Mouse (Mus musculus) lung, postnatal 0 days (tissue): ENCODE measurements around the gene Alg2. TPM values are rescaled to one million over a fixed set of nuclear protein-coding genes. Genes with fewer than 3 reads are reported as not detected.

Experiments
- ATAC-seq: fragments of 200-750 bp; cut with Nextera tagmentation; 2 replicates; pipeline ENCODE4 v1.8.0; 2017; ENCODE audit warnings: moderate library complexity
- DNase-seq: peaks from one replicate; pipeline ENCODE4 v3.0.0-alpha.2; 2016; ENCODE audit warnings: low spot score
- H3K27ac ChIP-seq: fragments of 300-500 bp; sonication (generic); 2 replicates; pipeline ENCODE4 v1.5.1; 2014; ENCODE audit warnings: antibody characterized with exemption, mild to moderate bottlenecking, low read length, mixed read lengths
- H3K27me3 ChIP-seq: fragments of 300-500 bp; sonication (generic); replicated peaks from 2 replicates; pipeline ENCODE4 v1.6.1; 2014; ENCODE audit warnings: low read length, mixed read lengths; ENCODE audit not compliant: insufficient read depth
- H3K36me3 ChIP-seq: fragments of 300-500 bp; sonication (generic); 2 replicates; pipeline ENCODE4 v1.6.1; 2014; ENCODE audit warnings: low read length, mixed read lengths; ENCODE audit not compliant: insufficient read depth
- H3K4me1 ChIP-seq: fragments of 300-500 bp; sonication (generic); 2 replicates; pipeline ENCODE4 v1.6.1; 2014; ENCODE audit warnings: antibody characterized with exemption, low read depth, low read length, mixed read lengths; ENCODE audit not compliant: insufficient read depth
- H3K4me2 ChIP-seq: fragments of 300-500 bp; sonication (generic); replicated peaks from 2 replicates; pipeline ENCODE4 v1.6.1; 2014; ENCODE audit warnings: low read depth, mild to moderate bottlenecking, low read length, moderate library complexity, mixed read lengths
- H3K4me3 ChIP-seq: fragments of 300-500 bp; sonication (generic); 2 replicates; pipeline ENCODE4 v1.5.1; 2014; ENCODE audit warnings: low read depth, low read length
- H3K9ac ChIP-seq: fragments of 300-500 bp; sonication (generic); replicated peaks from 2 replicates; pipeline ENCODE4 v1.6.1; 2014; ENCODE audit warnings: low read depth, mild to moderate bottlenecking
- H3K9me3 ChIP-seq: fragments of 300-500 bp; sonication (generic); 2 replicates; pipeline ENCODE4 v1.6.1; 2016; ENCODE audit warnings: low read length, mixed read lengths
- CTCF ChIP-seq: IDR thresholded peaks from 2 replicates; pipeline ENCODE4 v1.5.1; 2016; ENCODE audit warnings: antibody characterized with exemption, mild to moderate bottlenecking
- EP300 ChIP-seq: IDR thresholded peaks from 2 replicates; pipeline ENCODE4 v1.6.1; 2016; ENCODE audit warnings: antibody characterized with exemption, mild to moderate bottlenecking, control low read depth
- WGBS: fragments of 180-500 bp; shearing (Covaris S2); extraction: QIAGEN DNeasy Blood & Tissue Kit; methylation state at CpG from one replicate; pipeline ENCODE4 v1.1.7; 2014; 5-methylcytosine and 5-hydroxymethylcytosine counted together
- polyA plus RNA-seq: library from polyadenylated mRNA; unstranded; fragments of >200 nt; fragmentation: Nextera tagmentation; extraction: Ambion mirVana; gene quantifications from 2 replicates; pipeline ENCODE4 v1.2.1, GENCODE M21; 2015

Alg2 gene
- polyA plus RNA-seq, 1 experiment from 2014 or later, result 21.2 TPM

DNA sequence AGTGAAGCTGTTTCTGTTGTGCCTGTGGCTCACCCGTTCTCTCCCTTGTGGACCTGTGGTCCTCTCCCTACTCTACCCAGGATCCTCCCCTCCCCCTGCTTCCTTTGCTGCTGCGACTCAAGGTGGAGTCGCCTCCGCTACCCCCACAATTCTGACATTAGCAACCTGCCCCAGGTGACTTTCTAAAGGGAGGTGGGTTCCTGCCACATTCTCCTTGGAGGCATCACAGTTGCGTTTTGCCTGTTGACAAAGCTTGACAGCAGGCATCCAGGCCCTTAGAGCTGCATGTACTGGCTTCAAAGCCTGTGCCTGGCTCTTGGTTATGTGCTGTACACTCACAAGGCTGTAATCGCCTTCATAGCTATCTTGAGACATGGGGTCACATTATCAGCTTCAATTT, 35.2 kb downstream of the Alg2 start:
- Histone ChIP-seq H3K4me2 (no peak overlapping the region), H3K4me3 (no peak overlapping the region), H3K27ac (no peak overlapping the region), H3K27me3 (no peaks in the 10 kb centered on the region), H3K36me3 (no peaks in the 10 kb centered on the region), H3K4me1 (0 out of 2 replicates have a peak, but pooled peaks cover 3% of the 10 kb centered on the region), H3K9me3 (no peaks in the 10 kb centered on the region), H3K9ac (no peak overlapping the region)
- 83% methylated on average over 6 of the region's 6 CpGs for WGBS
- DNase-seq (no peak), ATAC-seq (no peak)
- TF ChIP-seq EP300 (no peak), CTCF (no peak)

- H3K27ac ChIP-seq, result peak overlapping the region; percentile 26; the same call in 1 of the 2 replicates
- H3K4me2 ChIP-seq, result peak overlapping the region; percentile 99
- peak; percentile 87 for DNase-seq
- peak overlapping the region; percentile 44 for H3K9ac ChIP-seq
- 0 out of 2 replicates have a peak, but pooled peaks cover 3% of the 10 kb centered on the region for H3K4me1 ChIP-seq
- H3K9me3 ChIP-seq, result no peaks in the 10 kb centered on the region
- no peaks in the 10 kb centered on the region for H3K27me3 ChIP-seq
- H3K4me3 ChIP-seq, result peak overlapping the region; percentile 55
- H3K36me3 ChIP-seq, result no peaks in the 10 kb centered on the region
- ATAC-seq, result peak; percentile 85
- TF ChIP-seq EP300, result no peak
- TF ChIP-seq CTCF, result peak; percentile 97
- 2% methylated on average over 31 of the region's 33 CpGs for WGBS
Measured at GRCm38 (mm10) chr4:47437365-47438340, 36.5 kb downstream of the Alg2 start.

DNA sequence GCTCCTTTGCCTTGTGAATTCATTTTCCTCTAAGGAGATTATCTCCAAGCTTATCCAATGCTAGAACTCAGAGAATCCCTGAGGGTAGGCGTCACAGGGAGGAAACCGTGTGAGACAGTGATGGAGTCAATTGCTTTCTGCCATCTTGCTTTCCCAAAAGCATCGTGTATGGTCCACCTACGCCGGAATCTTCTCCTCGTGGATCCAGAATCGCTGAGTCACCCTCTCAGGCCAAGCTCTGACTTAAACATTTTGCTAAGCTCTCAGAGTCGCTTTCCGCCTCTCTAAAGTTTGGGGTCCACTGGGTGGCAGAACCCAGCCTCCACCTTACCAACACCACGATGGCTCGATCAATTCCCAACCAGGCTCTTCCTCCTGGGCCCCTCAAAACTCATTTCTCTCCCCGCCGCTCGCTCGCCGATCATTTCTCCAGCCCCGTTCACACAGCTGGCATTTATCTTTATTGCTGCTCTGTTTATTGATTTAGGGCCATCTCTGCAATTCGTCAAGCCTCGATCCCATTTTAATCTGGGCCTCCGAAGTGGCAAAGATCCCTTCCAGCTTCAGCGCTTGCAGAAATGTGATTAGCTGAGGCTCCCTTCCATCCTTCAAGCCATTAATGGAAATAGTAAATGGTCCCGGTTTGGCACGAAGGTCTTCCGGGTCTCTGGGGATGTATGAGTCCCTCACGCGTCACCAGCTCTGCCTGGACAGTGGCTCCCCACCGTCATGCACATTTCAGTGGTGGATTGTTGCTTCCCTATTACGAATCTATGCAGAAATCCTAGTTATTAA, 38.4 kb downstream of the Alg2 start:
- Histone ChIP-seq H3K36me3 (no peaks in the 10 kb centered on the region), H3K4me1 (0 out of 2 replicates have a peak, but pooled peaks cover 3% of the 10 kb centered on the region), H3K27ac (no peak overlapping the region), H3K9me3 (no peaks in the 10 kb centered on the region), H3K4me2 (peak overlapping the region; percentile 20; the same call in 1 of the 2 replicates), H3K9ac (no peak overlapping the region), H3K27me3 (no peaks in the 10 kb centered on the region), H3K4me3 (no peak overlapping the region)
- TF ChIP-seq EP300 (no peak), CTCF (no peak)
- no peak for ATAC-seq
- 37% methylated on average over 28 of the region's 28 CpGs for WGBS
- DNase-seq, result peak; percentile 36

DNA sequence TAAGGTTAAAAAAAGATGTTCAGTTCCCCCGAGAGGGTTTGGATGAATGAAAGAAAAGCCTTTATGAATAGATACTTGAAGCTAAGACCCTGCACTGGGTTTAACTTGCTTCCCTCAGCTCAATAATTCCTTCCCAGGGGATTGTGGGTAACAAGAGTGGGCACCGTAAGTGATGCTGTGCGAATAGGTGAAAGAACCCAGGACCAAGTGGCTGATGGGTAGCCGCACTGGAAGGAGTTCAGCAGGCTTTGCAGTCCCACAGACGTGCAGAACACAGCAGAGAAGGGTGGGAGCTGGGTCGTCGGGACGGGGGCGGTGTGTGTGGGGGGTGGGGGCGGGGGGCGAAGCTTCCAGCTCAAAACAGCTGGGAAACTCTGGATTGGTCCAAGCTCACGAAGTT, 39.0 kb downstream of the Alg2 start:
- TF ChIP-seq CTCF (no peak), EP300 (no peak)
- Histone ChIP-seq H3K9me3 (no peaks in the 10 kb centered on the region), H3K27ac (no peak overlapping the region), H3K27me3 (no peaks in the 10 kb centered on the region), H3K36me3 (no peaks in the 10 kb centered on the region), H3K4me3 (no peak overlapping the region), H3K4me2 (no peak overlapping the region), H3K4me1 (0 out of 2 replicates have a peak, but pooled peaks cover 3% of the 10 kb centered on the region), H3K9ac (no peak overlapping the region)
- ATAC-seq, result no peak
- DNase-seq, result no peak
- WGBS, result 55% methylated on average over 10 of the region's 12 CpGs

DNA sequence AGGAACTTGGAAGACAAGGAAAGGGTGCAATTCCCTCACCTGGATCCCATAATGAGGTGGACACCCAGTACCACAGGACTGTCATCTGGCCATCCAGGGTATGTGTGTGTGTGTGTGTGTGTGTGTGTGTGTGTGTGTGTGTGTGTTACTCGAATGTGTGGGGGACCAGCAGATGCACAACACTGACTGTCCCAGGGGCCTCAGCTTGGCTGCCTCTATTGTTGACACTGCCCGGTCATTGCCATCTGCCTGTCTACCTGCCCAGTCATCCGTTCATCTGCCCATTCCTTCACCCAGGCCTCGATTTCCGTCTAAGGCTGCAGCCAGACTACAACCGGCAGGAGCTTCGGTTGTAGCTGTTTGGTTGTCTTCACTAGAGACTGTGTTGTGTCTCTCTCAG, 41.4 kb downstream of the Alg2 start:
- no peak overlapping the region for H3K4me2 ChIP-seq
- ATAC-seq (no peak), DNase-seq (no peak)
- TF ChIP-seq EP300 (no peak), CTCF (no peak)
- H3K4me1 ChIP-seq, result 0 out of 2 replicates have a peak, but pooled peaks cover 3% of the 10 kb centered on the region
- H3K27me3 ChIP-seq, result no peaks in the 10 kb centered on the region
- H3K9ac ChIP-seq, result no peak overlapping the region
- no peak overlapping the region for H3K4me3 ChIP-seq
- H3K9me3 ChIP-seq, result no peaks in the 10 kb centered on the region
- H3K36me3 ChIP-seq, result no peaks in the 10 kb centered on the region
- WGBS, result 80% methylated on average over 6 of the region's 7 CpGs
- no peak overlapping the region for H3K27ac ChIP-seq

GRCm38 (mm10) chr4:47431081-47431480, 43.1 kb downstream of the Alg2 start:
- TF ChIP-seq CTCF (no peak), EP300 (no peak)
- DNase-seq (no peak), ATAC-seq (no peak)
- Histone ChIP-seq H3K4me2 (no peak overlapping the region), H3K27ac (no peak overlapping the region), H3K9me3 (no peaks in the 10 kb centered on the region), H3K9ac (no peak overlapping the region), H3K27me3 (no peaks in the 10 kb centered on the region), H3K36me3 (no peaks in the 10 kb centered on the region), H3K4me1 (no peaks in the 10 kb centered on the region), H3K4me3 (no peak overlapping the region)
- 79% methylated on average over 5 of the region's 5 CpGs for WGBS
